Mouse (Mus musculus): Measurements from ENCODE around the gene Spaca3. TPM values are rescaled to one million over a fixed set of nuclear protein-coding genes. Genes with fewer than 3 reads are reported as not detected.

Gene Spaca3
- polyA plus RNA-seq, 1 experiment from 2014 or later, result not detected

- Histone ChIP-seq H3K27ac (replicated peaks in 1 of 2; ENCODE audit: control insufficient read depth in 1 of 2, insufficient read depth in 1 of 2, low read depth in 2 of 2, low read length in 2 of 2) (no peak overlapping the region), H3K27me3 (ENCODE audit: control insufficient read depth, insufficient read depth, low read length) (no peaks in the 10 kb centered on the region), H3K4me3 (ENCODE audit: control insufficient read depth in 1 of 2, insufficient read depth in 1 of 2, low read depth in 1 of 2, low read length in 2 of 2) (no peak overlapping the region), H3K9me3 (ENCODE audit: control insufficient read depth, low read length) (no peaks in the 10 kb centered on the region), H3K9ac (ENCODE audit: low read length) (no peak overlapping the region), H3K36me3 (ENCODE audit: control insufficient read depth, insufficient read depth, low read length) (no peaks in the 10 kb centered on the region), H3K4me1 (ENCODE audit: control insufficient read depth in 2 of 2, insufficient read depth in 2 of 2, low read length in 2 of 2) (no peaks in the 10 kb centered on the region), H3K4me2 (ENCODE audit: low read length) (no peak overlapping the region)
- no peak for ATAC-seq (ENCODE audit: insufficient number of reproducible peaks, insufficient read depth, low FRiP score, low read depth)
- 30% methylated on average over 3 of the region's 3 CpGs for WGBS
Measured at GRCm38 (mm10) chr11:80846115-80846514, 12.1 kb upstream of the Spaca3 start.

- Histone ChIP-seq H3K4me2 (ENCODE audit: low read length) (no peak overlapping the region), H3K9ac (ENCODE audit: low read length) (no peak overlapping the region), H3K9me3 (ENCODE audit: control insufficient read depth, low read length) (no peaks in the 10 kb centered on the region), H3K27ac (replicated peaks in 1 of 2; ENCODE audit: control insufficient read depth in 1 of 2, insufficient read depth in 1 of 2, low read depth in 2 of 2, low read length in 2 of 2) (no peak overlapping the region), H3K27me3 (ENCODE audit: control insufficient read depth, insufficient read depth, low read length) (peaks cover 5% of the 10 kb centered on the region; the same call in 1 of the 2 replicates), H3K36me3 (ENCODE audit: control insufficient read depth, insufficient read depth, low read length) (no peaks in the 10 kb centered on the region), H3K4me3 (ENCODE audit: control insufficient read depth in 1 of 2, insufficient read depth in 1 of 2, low read depth in 1 of 2, low read length in 2 of 2) (no peak overlapping the region), H3K4me1 (ENCODE audit: control insufficient read depth in 2 of 2, insufficient read depth in 2 of 2, low read length in 2 of 2) (no peaks in the 10 kb centered on the region)
- no peak for ATAC-seq (ENCODE audit: insufficient number of reproducible peaks, insufficient read depth, low FRiP score, low read depth)
- WGBS, result 69% methylated on average over 5 of the region's 5 CpGs
Measured at GRCm38 (mm10) chr11:80848131-80848530, 10.0 kb upstream of the Spaca3 start.

- WGBS, result 44% methylated on average over 5 of the region's 5 CpGs
- Histone ChIP-seq H3K9ac (ENCODE audit: low read length) (no peak overlapping the region), H3K4me1 (ENCODE audit: control insufficient read depth in 2 of 2, insufficient read depth in 2 of 2, low read length in 2 of 2) (0 out of 4 replicates have a peak, but pooled peaks cover 0 to 3% of the 10 kb centered on the region in 2 experiments), H3K36me3 (ENCODE audit: control insufficient read depth, insufficient read depth, low read length) (no peaks in the 10 kb centered on the region), H3K4me2 (ENCODE audit: low read length) (no peak overlapping the region), H3K27ac (replicated peaks in 1 of 2; ENCODE audit: control insufficient read depth in 1 of 2, insufficient read depth in 1 of 2, low read depth in 2 of 2, low read length in 2 of 2) (no peak overlapping the region), H3K9me3 (ENCODE audit: control insufficient read depth, low read length) (no peaks in the 10 kb centered on the region), H3K27me3 (ENCODE audit: control insufficient read depth, insufficient read depth, low read length) (peaks cover 5% of the 10 kb centered on the region; the same call in 1 of the 2 replicates), H3K4me3 (ENCODE audit: control insufficient read depth in 1 of 2, insufficient read depth in 1 of 2, low read depth in 1 of 2, low read length in 2 of 2) (no peak overlapping the region)
- ATAC-seq (ENCODE audit: insufficient number of reproducible peaks, insufficient read depth, low FRiP score, low read depth), result no peak
Measured at GRCm38 (mm10) chr11:80851859-80852258, 6.3 kb upstream of the Spaca3 start.

- no peak for ATAC-seq (ENCODE audit: insufficient number of reproducible peaks, insufficient read depth, low FRiP score, low read depth)
- Histone ChIP-seq H3K9ac (ENCODE audit: low read length) (no peak overlapping the region), H3K9me3 (ENCODE audit: control insufficient read depth, low read length) (no peaks in the 10 kb centered on the region), H3K27ac (replicated peaks in 1 of 2; ENCODE audit: control insufficient read depth in 1 of 2, insufficient read depth in 1 of 2, low read depth in 2 of 2, low read length in 2 of 2) (no peak overlapping the region), H3K27me3 (ENCODE audit: control insufficient read depth, insufficient read depth, low read length) (peaks cover 5% of the 10 kb centered on the region; the same call in 1 of the 2 replicates), H3K36me3 (ENCODE audit: control insufficient read depth, insufficient read depth, low read length) (no peaks in the 10 kb centered on the region), H3K4me3 (ENCODE audit: control insufficient read depth in 1 of 2, insufficient read depth in 1 of 2, low read depth in 1 of 2, low read length in 2 of 2) (no peak overlapping the region), H3K4me1 (ENCODE audit: control insufficient read depth in 2 of 2, insufficient read depth in 2 of 2, low read length in 2 of 2) (0 out of 4 replicates have a peak, but pooled peaks cover 0 to 3% of the 10 kb centered on the region in 2 experiments), H3K4me2 (ENCODE audit: low read length) (no peak overlapping the region)
- WGBS, result 61% methylated on average over 3 of the region's 3 CpGs
Measured at GRCm38 (mm10) chr11:80853014-80853413, 5.2 kb upstream of the Spaca3 start.

DNA sequence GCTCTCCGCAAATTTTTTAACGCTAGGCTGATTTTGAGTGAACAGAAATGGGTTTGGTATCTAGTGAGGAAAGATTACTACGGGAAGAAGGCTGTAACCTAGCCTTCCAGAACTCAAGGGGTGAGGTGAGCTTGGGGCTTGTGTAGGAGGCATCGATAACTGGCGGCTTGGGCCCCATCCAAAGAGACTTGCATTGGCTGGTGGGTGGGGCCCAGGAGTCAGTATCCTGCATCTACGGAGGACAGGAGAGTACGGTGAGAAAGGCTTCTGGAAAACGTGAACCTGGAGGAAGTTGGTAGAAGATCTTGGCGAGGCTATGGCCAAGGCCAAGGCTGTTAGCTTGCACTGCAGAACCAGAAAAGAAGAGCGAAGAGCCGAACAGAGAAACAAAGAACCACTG is 3.7 kb upstream of the Spaca3 start:
- H3K9ac ChIP-seq (ENCODE audit: low read length), result no peak overlapping the region
- H3K36me3 ChIP-seq (ENCODE audit: control insufficient read depth, insufficient read depth, low read length), result no peaks in the 10 kb centered on the region
- 0 out of 4 replicates have a peak, but pooled peaks cover 0 to 3% of the 10 kb centered on the region in 2 experiments for H3K4me1 ChIP-seq (ENCODE audit: control insufficient read depth in 2 of 2, insufficient read depth in 2 of 2, low read length in 2 of 2)
- no peak for ATAC-seq (ENCODE audit: insufficient number of reproducible peaks, insufficient read depth, low FRiP score, low read depth)
- H3K27me3 ChIP-seq (ENCODE audit: control insufficient read depth, insufficient read depth, low read length), result peaks cover 5% of the 10 kb centered on the region; the same call in 1 of the 2 replicates
- H3K4me3 ChIP-seq (ENCODE audit: control insufficient read depth in 1 of 2, insufficient read depth in 1 of 2, low read depth in 1 of 2, low read length in 2 of 2), result no peak overlapping the region
- H3K4me2 ChIP-seq (ENCODE audit: low read length), result no peak overlapping the region
- whole genome bisulfite sequencing, result 70% methylated on average over 11 of the region's 11 CpGs
- no peak overlapping the region for H3K27ac ChIP-seq (replicated peaks in 1 of 2; ENCODE audit: control insufficient read depth in 1 of 2, insufficient read depth in 1 of 2, low read depth in 2 of 2, low read length in 2 of 2)
- no peaks in the 10 kb centered on the region for H3K9me3 ChIP-seq (ENCODE audit: control insufficient read depth, low read length)

GRCm38 (mm10) chr11:80854908-80855307 is 3.3 kb upstream of the Spaca3 start:
- H3K4me1 ChIP-seq (ENCODE audit: control insufficient read depth in 2 of 2, insufficient read depth in 2 of 2, low read length in 2 of 2), result 0 out of 4 replicates have a peak, but pooled peaks cover 0 to 3% of the 10 kb centered on the region in 2 experiments
- H3K9me3 ChIP-seq (ENCODE audit: control insufficient read depth, low read length), result no peaks in the 10 kb centered on the region
- 0 out of 2 replicates have a peak overlapping the region, but pooled peaks have one; percentile 6 for H3K4me2 ChIP-seq (ENCODE audit: low read length)
- H3K27me3 ChIP-seq (ENCODE audit: control insufficient read depth, insufficient read depth, low read length), result peaks cover 5% of the 10 kb centered on the region; the same call in 1 of the 2 replicates
- no peak for ATAC-seq (ENCODE audit: insufficient number of reproducible peaks, insufficient read depth, low FRiP score, low read depth)
- no peaks in the 10 kb centered on the region for H3K36me3 ChIP-seq (ENCODE audit: control insufficient read depth, insufficient read depth, low read length)
- H3K9ac ChIP-seq (ENCODE audit: low read length), result no peak overlapping the region
- H3K4me3 ChIP-seq (ENCODE audit: control insufficient read depth in 1 of 2, insufficient read depth in 1 of 2, low read depth in 1 of 2, low read length in 2 of 2), result no peak overlapping the region
- 21% methylated on average over 7 of the region's 7 CpGs for WGBS
- no peak overlapping the region for H3K27ac ChIP-seq (replicated peaks in 1 of 2; ENCODE audit: control insufficient read depth in 1 of 2, insufficient read depth in 1 of 2, low read depth in 2 of 2, low read length in 2 of 2)

- Histone ChIP-seq H3K4me2 (ENCODE audit: low read length) (no peak overlapping the region), H3K9ac (ENCODE audit: low read length) (no peak overlapping the region), H3K9me3 (ENCODE audit: control insufficient read depth, low read length) (no peaks in the 10 kb centered on the region), H3K36me3 (ENCODE audit: control insufficient read depth, insufficient read depth, low read length) (no peaks in the 10 kb centered on the region), H3K4me1 (ENCODE audit: control insufficient read depth in 2 of 2, insufficient read depth in 2 of 2, low read length in 2 of 2) (0 out of 4 replicates have a peak, but pooled peaks cover 0 to 3% of the 10 kb centered on the region in 2 experiments), H3K27me3 (ENCODE audit: control insufficient read depth, insufficient read depth, low read length) (peaks cover 5% of the 10 kb centered on the region; the same call in 1 of the 2 replicates), H3K27ac (replicated peaks in 1 of 2; ENCODE audit: control insufficient read depth in 1 of 2, insufficient read depth in 1 of 2, low read depth in 2 of 2, low read length in 2 of 2) (no peak overlapping the region), H3K4me3 (ENCODE audit: control insufficient read depth in 1 of 2, insufficient read depth in 1 of 2, low read depth in 1 of 2, low read length in 2 of 2) (no peak overlapping the region)
- WGBS, result 40% methylated on average over 2 of the region's 2 CpGs
- ATAC-seq (ENCODE audit: insufficient number of reproducible peaks, insufficient read depth, low FRiP score, low read depth), result no peak
Measured at GRCm38 (mm10) chr11:80856827-80857226, 1.3 kb upstream of the Spaca3 start.

GRCm38 (mm10) chr11:80862941-80863340 is 4.8 kb downstream of the Spaca3 start:
- no peak for ATAC-seq (ENCODE audit: insufficient number of reproducible peaks, insufficient read depth, low FRiP score, low read depth)
- Histone ChIP-seq H3K36me3 (ENCODE audit: control insufficient read depth, insufficient read depth, low read length) (no peaks in the 10 kb centered on the region), H3K4me3 (ENCODE audit: control insufficient read depth in 1 of 2, insufficient read depth in 1 of 2, low read depth in 1 of 2, low read length in 2 of 2) (no peak overlapping the region), H3K9me3 (ENCODE audit: control insufficient read depth, low read length) (no peaks in the 10 kb centered on the region), H3K27ac (replicated peaks in 1 of 2; ENCODE audit: control insufficient read depth in 1 of 2, insufficient read depth in 1 of 2, low read depth in 2 of 2, low read length in 2 of 2) (no peak overlapping the region), H3K9ac (ENCODE audit: low read length) (no peak overlapping the region), H3K4me1 (ENCODE audit: control insufficient read depth in 2 of 2, insufficient read depth in 2 of 2, low read length in 2 of 2) (no peaks in the 10 kb centered on the region), H3K27me3 (ENCODE audit: control insufficient read depth, insufficient read depth, low read length) (no peaks in the 10 kb centered on the region), H3K4me2 (ENCODE audit: low read length) (no peak overlapping the region)
- WGBS, result 89% methylated on average over 7 of the region's 7 CpGs

Data from heart, embryonic 14.5 days (tissue).